11 mouse cellular contexts compared by ENCODE assay signal in the genomic region with DNA sequence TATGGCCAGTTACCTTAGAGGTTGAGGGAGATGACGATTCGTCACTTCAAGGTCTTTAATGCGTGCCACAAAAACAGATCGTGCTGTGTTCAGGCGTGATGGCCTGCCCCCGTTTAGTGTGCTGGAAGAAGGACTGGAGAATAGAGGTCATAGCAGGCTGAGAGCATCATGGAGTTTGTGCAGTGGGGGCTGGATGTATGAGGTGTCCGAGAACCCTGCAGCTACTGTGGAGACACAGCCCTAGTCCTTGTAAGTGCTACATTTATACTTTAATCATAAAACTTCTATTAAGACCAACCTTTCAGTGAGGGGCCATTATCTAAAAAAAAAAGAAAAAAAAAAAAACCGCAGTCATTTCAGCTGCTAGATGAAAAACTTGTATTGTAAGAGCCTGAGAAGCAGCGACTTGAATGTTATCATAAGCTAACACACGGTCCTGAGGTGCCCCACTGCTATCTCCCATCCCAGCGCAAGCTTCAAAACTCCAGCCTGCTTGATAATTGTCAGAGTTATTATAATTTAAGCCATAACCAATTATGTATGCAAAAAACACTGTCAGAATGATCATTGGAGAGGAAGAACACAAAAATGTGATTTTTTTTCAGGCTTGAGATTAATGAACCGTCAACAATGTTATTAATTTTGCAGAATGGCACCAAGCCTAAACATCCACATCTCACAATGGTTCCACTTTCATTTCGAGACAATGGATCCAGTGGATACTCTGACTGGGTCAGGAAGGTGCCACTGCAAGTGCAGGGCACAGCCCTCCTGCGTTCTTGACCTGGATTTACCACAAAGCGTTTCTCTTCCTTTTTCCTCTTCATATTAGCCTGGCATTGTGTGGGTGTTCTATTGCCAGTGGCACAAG.
DNase-seq lines count a peak whose midpoint lies in the region; ATAC-seq and TF ChIP-seq lines count a peak whose summit lies in the region.
"Had no signal": no experiment of that assay in that cellular context is flagged by ENCODE, and none has a peak within 500 bp of the region (broad histone marks: within the 10 kb centered on the region; RNA-seq: fewer than 3 reads in every experiment).

No protein-coding gene starts in this region.

- no peaks in the 10 kb centered on the region for H3K9me3 ChIP-seq in limb, embryonic 14.5 days (ENCODE audit: control insufficient read depth, low read length)

- 64% methylated on average over 15 of the region's 15 CpGs for WGBS in limb, embryonic 14.5 days

- peak; percentile 4 for DNase-seq in spleen, adult 12 weeks (ENCODE audit: low spot score)
- DNase-seq in spleen, postnatal 14 days (ENCODE audit: low spot score in 2 of 2): no peak
- no peak for DNase-seq in limb, embryonic 14.5 days (ENCODE audit: low spot score)
- no peak for DNase-seq in embryo, embryonic 10.5 days (ENCODE audit: low spot score)
- DNase-seq in adrenal gland, adult 18-20 months (ENCODE audit: low spot score in 2 of 2): no peak
- no peak for DNase-seq in right cerebral cortex, adult 18-20 months
- DNase-seq: adrenal gland, postnatal 36 days; embryo, embryonic 11 days had no signal

- H3K36me3 ChIP-seq in limb, embryonic 14.5 days (ENCODE audit: control insufficient read depth, insufficient read depth, low read length): no peaks in the 10 kb centered on the region
- H3K36me3 ChIP-seq: G1E had no signal

- TF ChIP-seq POLR2A in limb, embryonic 14.5 days (IDR thresholded peaks at IDR 0.05; ENCODE audit: borderline replicate concordance, extremely low read depth, insufficient read depth, insufficient read length): no peak

- no peaks in the 10 kb centered on the region for H3K27me3 ChIP-seq in limb, embryonic 14.5 days (ENCODE audit: control insufficient read depth, insufficient read depth, low read length)

- no peak overlapping the region for H3K9ac ChIP-seq in limb, embryonic 14.5 days (ENCODE audit: low read depth, low read length, severe bottlenecking)

- no peak overlapping the region for H3K27ac ChIP-seq in limb, embryonic 14.5 days (replicated peaks; ENCODE audit: low read depth, low read length)

- peak; percentile 17; the same call in 1 of the 2 replicates for ATAC-seq in limb, embryonic 14.5 days (ENCODE audit: low FRiP score, low read depth)
- ATAC-seq in megakaryocyte-erythroid progenitor cell, adult 5-6 weeks (replicated peaks; ENCODE audit: low FRiP score, low TSS enrichment, poor library complexity, severe bottlenecking): peak; percentile 90
- no peak for ATAC-seq in monocyte, adult 5-6 weeks (replicated peaks; ENCODE audit: insufficient number of reproducible peaks, low FRiP score, low TSS enrichment, poor library complexity, severe bottlenecking)

- no peak overlapping the region for H3K4me2 ChIP-seq in limb, embryonic 14.5 days (replicated peaks; ENCODE audit: low read depth, low read length, severe bottlenecking)

- H3K4me1 ChIP-seq in limb, embryonic 14.5 days (ENCODE audit: control insufficient read depth, insufficient read depth, low read length): peaks cover 11% of the 10 kb centered on the region

- no peak overlapping the region for H3K4me3 ChIP-seq in limb, embryonic 14.5 days (replicated peaks; ENCODE audit: low read length)
